Comparison of ENCODE assay signal across 9 mouse cellular contexts in genomic region chr8:120619235-120620180, GRCm38 (mm10). TPM values are rescaled to one million over a fixed set of nuclear protein-coding genes. Genes with fewer than 3 reads are reported as not detected.
DNase-seq lines count a peak whose midpoint lies in the region; ATAC-seq lines count a peak whose summit lies in the region.
"Had no signal": no experiment of that assay in that cellular context is flagged by ENCODE, and none has a peak within 500 bp of the region (broad histone marks: within the 10 kb centered on the region; RNA-seq: fewer than 3 reads in every experiment).

No protein-coding gene starts in this region.

- H3K36me3 ChIP-seq in embryonic facial prominence, embryonic 10.5 days (replicated peaks): no peaks in the 10 kb centered on the region
- H3K36me3 ChIP-seq in megakaryocyte, embryonic 14.5 days (replicated peaks; ENCODE audit: low read length): no peaks in the 10 kb centered on the region

- H3K27ac ChIP-seq in embryonic facial prominence, embryonic 10.5 days (replicated peaks): peak overlapping the region; percentile 57; the same call in 1 of the 2 replicates

- 74% methylated on average over 11 of the region's 11 CpGs for WGBS in embryonic facial prominence, embryonic 10.5 days

- no peaks in the 10 kb centered on the region for H3K9me3 ChIP-seq in embryonic facial prominence, embryonic 10.5 days
- no peaks in the 10 kb centered on the region for H3K9me3 ChIP-seq in megakaryocyte, embryonic 14.5 days

- DNase-seq in left cerebral cortex, adult 18-20 months (ENCODE audit: low spot score in 2 of 2): peak; percentile 18 to 28
- no peak for DNase-seq in left cerebral cortex, postnatal 4 days
- DNase-seq in embryonic facial prominence, embryonic 10.5 days (ENCODE audit: low spot score): no peak
- DNase-seq in layer of hippocampus, adult 9-10 months (ENCODE audit: low spot score): peak; percentile 61
- no peak for DNase-seq in embryo, embryonic 10 days (ENCODE audit: low spot score)
- no peak for DNase-seq in cerebellum, postnatal 36 days

- no peak overlapping the region for H3K4me3 ChIP-seq in embryonic facial prominence, embryonic 10.5 days
- peak overlapping the region; percentile 46 for H3K4me3 ChIP-seq in megakaryocyte, embryonic 14.5 days (replicated peaks)

- 0 out of 2 replicates have a peak, but pooled peaks cover 9% of the 10 kb centered on the region for H3K27me3 ChIP-seq in embryonic facial prominence, embryonic 10.5 days (replicated peaks; ENCODE audit: low read depth, poor library complexity, severe bottlenecking)
- H3K27me3 ChIP-seq in megakaryocyte, embryonic 14.5 days (replicated peaks): peaks cover 25% of the 10 kb centered on the region

- ATAC-seq in megakaryocyte-erythroid progenitor cell, adult 5-6 weeks (replicated peaks; ENCODE audit: low FRiP score, low TSS enrichment, poor library complexity, severe bottlenecking): no peak
- ATAC-seq: intestine, postnatal 0 days had no signal

- peaks cover 65% of the 10 kb centered on the region for H3K4me1 ChIP-seq in embryonic facial prominence, embryonic 10.5 days
- peaks cover 72% of the 10 kb centered on the region for H3K4me1 ChIP-seq in megakaryocyte, embryonic 14.5 days

- intact Hi-C loops in left cerebral cortex, postnatal 4 days (cut with DNase I): no loop called here

RNA-seq across cellular contexts. Expression of gene 1190005I06Rik, which starts 27.9 kb away (rescaled TPM):
- 10 to 100 TPM; 10.1 to 15.6 TPM for total RNA-seq in left cerebral cortex, adult 18-20 months (2021)
- total RNA-seq in left cerebral cortex, postnatal 4 days (2021): 10 to 100 TPM in 1 of 2 experiments, 1 to 10 TPM in 1; 6.2 to 10.3 TPM
- polyA plus RNA-seq in embryonic facial prominence, embryonic 10.5 days (2016; fragmentation: Nextera tagmentation; extraction: Ambion mirVana): 2.9 and 3.8 TPM in 2 replicates
- polyA plus RNA-seq in megakaryocyte, embryonic 14.5 days (2012; ENCODE audit: insufficient read depth, low replicate concordance): 3.6 TPM in 1 of 2 replicates, not detected in the other
- not detected in 2 replicates for total RNA-seq in megakaryocyte-erythroid progenitor cell, adult 5-6 weeks (2014; fragmentation: Nextera tagmentation)
- not detected in 2 replicates for total RNA-seq in megakaryocyte-erythroid progenitor cell, adult 5-6 weeks (2017)

RNA-seq across cellular contexts. Expression of gene Gins2, which starts 30.4 kb away (rescaled TPM):
- 1 to 10 TPM; 2.1 to 2.4 TPM for total RNA-seq in left cerebral cortex, adult 18-20 months (2021)
- total RNA-seq in left cerebral cortex, postnatal 4 days (2021): 1 to 10 TPM; 4.8 to 5.7 TPM
- 156 TPM in 2 replicates for polyA plus RNA-seq in embryonic facial prominence, embryonic 10.5 days (2016; fragmentation: Nextera tagmentation; extraction: Ambion mirVana)
- polyA plus RNA-seq in megakaryocyte, embryonic 14.5 days (2012; ENCODE audit: insufficient read depth, low replicate concordance): 8.3 and 35.4 TPM in 2 replicates
- 76.6 and 99.8 TPM in 2 replicates for total RNA-seq in megakaryocyte-erythroid progenitor cell, adult 5-6 weeks (2014; fragmentation: Nextera tagmentation)
- 43.8 and 62.0 TPM in 2 replicates for total RNA-seq in megakaryocyte-erythroid progenitor cell, adult 5-6 weeks (2017)

RNA-seq across cellular contexts. Expression of gene Gm27021, which starts 48.4 kb away (rescaled TPM):
- under 1 TPM; 0.59 to 0.91 TPM for total RNA-seq in left cerebral cortex, adult 18-20 months (2021)
- 1 to 10 TPM in 1 of 2 experiments, under 1 TPM in 1; 0.66 to 1.6 TPM for total RNA-seq in left cerebral cortex, postnatal 4 days (2021)
- 3.7 and 4.2 TPM in 2 replicates for polyA plus RNA-seq in embryonic facial prominence, embryonic 10.5 days (2016; fragmentation: Nextera tagmentation; extraction: Ambion mirVana)
- polyA plus RNA-seq in megakaryocyte, embryonic 14.5 days (2012; ENCODE audit: insufficient read depth, low replicate concordance): 10.0 and 10.1 TPM in 2 replicates
- total RNA-seq in megakaryocyte-erythroid progenitor cell, adult 5-6 weeks (2014; fragmentation: Nextera tagmentation): not detected in 2 replicates
- not detected in 2 replicates for total RNA-seq in megakaryocyte-erythroid progenitor cell, adult 5-6 weeks (2017)

RNA-seq across cellular contexts. Expression of gene Cox4i1, which starts 48.5 kb away (rescaled TPM):
- total RNA-seq in left cerebral cortex, adult 18-20 months (2021): 1,000 to 10,000 TPM; 1,182 TPM
- 100 to 1,000 TPM; 723 to 731 TPM for total RNA-seq in left cerebral cortex, postnatal 4 days (2021)
- polyA plus RNA-seq in embryonic facial prominence, embryonic 10.5 days (2016; fragmentation: Nextera tagmentation; extraction: Ambion mirVana): 874 and 883 TPM in 2 replicates
- polyA plus RNA-seq in megakaryocyte, embryonic 14.5 days (2012; ENCODE audit: insufficient read depth, low replicate concordance): 46.4 and 216 TPM in 2 replicates
- total RNA-seq in megakaryocyte-erythroid progenitor cell, adult 5-6 weeks (2014; fragmentation: Nextera tagmentation): 1,045 and 1,237 TPM in 2 replicates
- 386 and 612 TPM in 2 replicates for total RNA-seq in megakaryocyte-erythroid progenitor cell, adult 5-6 weeks (2017)

RNA-seq across cellular contexts. Expression of gene Emc8, which starts 48.9 kb away (rescaled TPM):
- total RNA-seq in left cerebral cortex, adult 18-20 months (2021): 10 to 100 TPM; 71.4 to 79.7 TPM
- 10 to 100 TPM; 68.7 to 69.7 TPM for total RNA-seq in left cerebral cortex, postnatal 4 days (2021)
- polyA plus RNA-seq in embryonic facial prominence, embryonic 10.5 days (2016; fragmentation: Nextera tagmentation; extraction: Ambion mirVana): 388 and 400 TPM in 2 replicates
- 61.0 and 78.8 TPM in 2 replicates for polyA plus RNA-seq in megakaryocyte, embryonic 14.5 days (2012; ENCODE audit: insufficient read depth, low replicate concordance)
- total RNA-seq in megakaryocyte-erythroid progenitor cell, adult 5-6 weeks (2014; fragmentation: Nextera tagmentation): 32.8 and 36.5 TPM in 2 replicates
- total RNA-seq in megakaryocyte-erythroid progenitor cell, adult 5-6 weeks (2017): 69.8 and 87.1 TPM in 2 replicates

Comparison
In these comparisons a context has a peak if more than half of its experiments do, and no peak if none do; other contexts are left out.
1. DNase-seq: peak in left cerebral cortex, adult 18-20 months (2 of 2) and layer of hippocampus, adult 9-10 months (single experiment); none in left cerebral cortex, postnatal 4 days (single experiment), embryonic facial prominence, embryonic 10.5 days (single experiment), embryo, embryonic 10 days (single experiment) and cerebellum, postnatal 36 days (0 of 2).
2. RNA of gene 1190005I06Rik, which starts 27.9 kb away (total RNA-seq): 10.1 to 15.6 TPM in left cerebral cortex, adult 18-20 months and 6.2 to 10.3 TPM in left cerebral cortex, postnatal 4 days; not detected in megakaryocyte-erythroid progenitor cell, adult 5-6 weeks; every median in the first group is over 4 times any median in the second.
3. RNA of gene Gins2, which starts 30.4 kb away (total RNA-seq): 43.8 to 99.8 TPM in megakaryocyte-erythroid progenitor cell, adult 5-6 weeks; 4.8 to 5.7 TPM in left cerebral cortex, postnatal 4 days and 2.1 to 2.4 TPM in left cerebral cortex, adult 18-20 months; every median in the first group is over 4 times any median in the second.